Mouse (Mus musculus): ENCODE measurements at regions not wholly inside any gene's neighbourhood (a gene's known extent, or its start where the extent isn't known, plus 50 kb on each side); places are given as distances from the start of the nearest gene placed in this dataset.

DNA sequence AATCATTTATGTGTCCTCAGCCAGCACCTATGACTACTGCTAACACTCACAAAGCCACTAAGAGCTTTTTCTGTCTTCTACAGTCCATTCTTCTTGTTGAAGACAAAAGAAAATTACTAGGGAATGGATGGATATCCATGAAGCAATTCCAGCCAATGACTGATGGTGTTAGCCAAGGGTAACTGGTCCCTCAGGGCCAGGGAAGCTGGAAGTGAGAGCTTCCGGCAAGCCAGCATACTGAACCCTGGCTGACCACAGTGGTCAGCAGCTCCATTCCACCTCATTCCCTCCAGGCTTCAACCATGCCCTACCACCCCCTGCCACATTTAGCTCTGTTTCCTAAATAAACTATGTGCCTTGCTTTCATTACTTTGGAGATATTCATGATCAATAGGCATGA is 64.1 kb upstream of the Hif1a start:
- H3K9ac ChIP-seq (ENCODE audit: low read depth, low read length), result no peak overlapping the region
- ATAC-seq, result no peak
- WGBS, result 93% methylated on average over 1 of the region's 1 CpGs

DNA sequence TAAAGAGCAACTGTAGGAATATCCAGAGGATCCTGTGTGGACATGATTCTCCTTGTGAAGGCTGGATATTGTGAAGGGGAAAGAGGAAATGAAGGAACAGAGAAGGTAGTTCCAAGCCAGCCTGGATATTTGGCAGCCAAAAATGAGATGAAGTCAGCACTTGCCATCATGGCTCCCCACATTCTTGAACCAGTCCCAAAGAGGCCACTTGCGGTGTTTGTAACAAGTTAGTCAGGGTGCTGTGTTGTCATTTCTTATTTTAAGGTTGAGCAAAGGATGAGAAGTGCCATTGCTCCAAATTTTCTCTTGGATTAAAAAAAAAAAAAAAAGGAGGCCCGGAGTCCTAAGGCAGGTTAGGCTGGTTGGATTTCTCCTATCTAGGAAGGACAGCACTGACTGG is 63.3 kb upstream of the Hif1a start:
- no peak overlapping the region for H3K9ac ChIP-seq (ENCODE audit: low read depth, low read length)
- ATAC-seq, result no peak
- no peaks in the 10 kb centered on the region for H3K4me1 ChIP-seq (replicated peaks; ENCODE audit: control insufficient read depth, insufficient read depth, low read length)
- H3K4me2 ChIP-seq (replicated peaks; ENCODE audit: low read depth), result no peak overlapping the region
- no peak for TF ChIP-seq CTCF (IDR thresholded peaks at IDR 0.05; ENCODE audit: low read depth)
- H3K27ac ChIP-seq (ENCODE audit: low read depth, low read length), result no peak overlapping the region
- H3K9me3 ChIP-seq (ENCODE audit: control insufficient read depth), result no peaks in the 10 kb centered on the region
- H3K36me3 ChIP-seq (ENCODE audit: control insufficient read depth, insufficient read depth), result no peaks in the 10 kb centered on the region
- H3K27me3 ChIP-seq (replicated peaks; ENCODE audit: control insufficient read depth, insufficient read depth, low read length), result no peaks in the 10 kb centered on the region; the same call in 1 of the 2 replicates
- 79% methylated on average over 2 of the region's 2 CpGs for WGBS
- no peak overlapping the region for H3K4me3 ChIP-seq (ENCODE audit: low read depth, low read length)

More for the DNA sequence above, 64.1 kb upstream of the Hif1a start:
- no peak for TF ChIP-seq CTCF (IDR thresholded peaks at IDR 0.05; ENCODE audit: low read depth)
- no peaks in the 10 kb centered on the region for H3K36me3 ChIP-seq (ENCODE audit: control insufficient read depth, insufficient read depth)
- H3K9me3 ChIP-seq (ENCODE audit: control insufficient read depth), result no peaks in the 10 kb centered on the region
- H3K27me3 ChIP-seq (replicated peaks; ENCODE audit: control insufficient read depth, insufficient read depth, low read length), result no peaks in the 10 kb centered on the region; the same call in 1 of the 2 replicates
- H3K4me3 ChIP-seq (ENCODE audit: low read depth, low read length), result no peak overlapping the region
- H3K4me2 ChIP-seq (replicated peaks; ENCODE audit: low read depth), result no peak overlapping the region
- H3K4me1 ChIP-seq (replicated peaks; ENCODE audit: control insufficient read depth, insufficient read depth, low read length), result no peaks in the 10 kb centered on the region
- H3K27ac ChIP-seq (ENCODE audit: low read depth, low read length), result no peak overlapping the region

DNA sequence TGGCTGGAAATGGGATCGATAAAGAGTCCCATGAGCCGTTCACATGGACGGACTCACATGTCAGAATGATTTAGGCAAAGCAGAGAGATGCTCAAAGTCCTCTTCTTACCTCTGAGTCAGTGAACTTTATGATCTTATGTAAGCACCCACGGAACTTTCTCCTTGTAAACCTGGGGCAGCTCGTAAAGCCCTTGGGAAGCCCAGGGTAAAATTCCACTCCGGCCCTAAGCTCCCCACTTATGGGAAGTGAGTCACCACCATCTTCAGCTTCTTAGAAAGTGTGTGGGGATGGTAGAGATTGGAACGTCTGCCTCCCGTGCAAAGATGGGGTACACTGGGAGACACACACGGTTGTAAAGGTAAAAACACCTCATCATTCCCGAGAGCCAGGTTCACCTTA is 62.8 kb upstream of the Hif1a start:
- peak; percentile 76 for ATAC-seq
- H3K4me3 ChIP-seq (ENCODE audit: low read depth, low read length), result no peak overlapping the region
- H3K4me2 ChIP-seq (replicated peaks; ENCODE audit: low read depth), result no peak overlapping the region
- no peaks in the 10 kb centered on the region for H3K4me1 ChIP-seq (replicated peaks; ENCODE audit: control insufficient read depth, insufficient read depth, low read length)
- 53% methylated on average over 10 of the region's 10 CpGs for WGBS
- no peak overlapping the region for H3K27ac ChIP-seq (ENCODE audit: low read depth, low read length)
- H3K36me3 ChIP-seq (ENCODE audit: control insufficient read depth, insufficient read depth), result no peaks in the 10 kb centered on the region
- no peaks in the 10 kb centered on the region for H3K9me3 ChIP-seq (ENCODE audit: control insufficient read depth)
- TF ChIP-seq CTCF (IDR thresholded peaks at IDR 0.05; ENCODE audit: low read depth), result no peak
- no peaks in the 10 kb centered on the region; the same call in 1 of the 2 replicates for H3K27me3 ChIP-seq (replicated peaks; ENCODE audit: control insufficient read depth, insufficient read depth, low read length)
- no peak overlapping the region for H3K9ac ChIP-seq (ENCODE audit: low read depth, low read length)

DNA sequence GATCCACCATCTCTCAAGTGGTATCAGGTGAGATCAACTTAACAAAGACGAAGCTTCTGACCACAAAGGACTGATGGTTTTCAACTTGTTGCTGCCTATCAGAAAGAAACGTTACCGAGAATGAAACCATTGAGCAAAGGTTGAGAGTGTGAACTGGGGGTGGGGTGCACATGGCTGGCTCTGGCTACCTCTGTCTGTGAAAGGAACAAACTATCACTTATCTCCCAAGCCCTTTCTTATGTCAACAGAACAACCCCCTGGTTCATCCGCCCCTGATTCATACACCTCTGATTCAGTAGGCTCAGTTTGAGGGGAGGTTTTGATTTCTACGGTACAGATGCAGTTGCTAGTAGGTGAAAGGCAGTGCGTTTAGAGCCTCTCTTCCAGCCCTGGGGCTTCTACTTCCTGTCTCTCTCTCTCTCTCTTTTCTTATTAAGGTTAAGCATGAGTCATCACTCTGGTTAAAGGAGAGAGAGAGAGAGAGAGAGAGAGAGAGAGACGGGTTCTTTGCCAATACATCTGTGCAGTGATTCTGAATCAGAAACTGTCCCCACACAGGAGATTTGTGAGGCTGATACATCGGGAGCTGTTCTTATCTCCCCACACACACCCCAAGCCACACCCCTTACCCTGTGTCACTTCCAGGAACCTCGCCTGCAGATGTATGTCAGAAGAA is 59.0 kb upstream of the Hif1a start:
- peak overlapping the region; percentile 47 for H3K4me2 ChIP-seq (replicated peaks; ENCODE audit: low read depth)
- H3K36me3 ChIP-seq (ENCODE audit: control insufficient read depth, insufficient read depth), result no peaks in the 10 kb centered on the region
- no peak overlapping the region for H3K9ac ChIP-seq (ENCODE audit: low read depth, low read length)
- no peak for TF ChIP-seq CTCF (IDR thresholded peaks at IDR 0.05; ENCODE audit: low read depth)
- no peaks in the 10 kb centered on the region; the same call in 1 of the 2 replicates for H3K27me3 ChIP-seq (replicated peaks; ENCODE audit: control insufficient read depth, insufficient read depth, low read length)
- H3K4me3 ChIP-seq (ENCODE audit: low read depth, low read length), result no peak overlapping the region
- H3K27ac ChIP-seq (ENCODE audit: low read depth, low read length), result no peak overlapping the region
- WGBS, result 25% methylated on average over 9 of the region's 9 CpGs
- no peaks in the 10 kb centered on the region for H3K9me3 ChIP-seq (ENCODE audit: control insufficient read depth)
- H3K4me1 ChIP-seq (replicated peaks; ENCODE audit: control insufficient read depth, insufficient read depth, low read length), result no peaks in the 10 kb centered on the region
- peak; percentile 41 for ATAC-seq

DNA sequence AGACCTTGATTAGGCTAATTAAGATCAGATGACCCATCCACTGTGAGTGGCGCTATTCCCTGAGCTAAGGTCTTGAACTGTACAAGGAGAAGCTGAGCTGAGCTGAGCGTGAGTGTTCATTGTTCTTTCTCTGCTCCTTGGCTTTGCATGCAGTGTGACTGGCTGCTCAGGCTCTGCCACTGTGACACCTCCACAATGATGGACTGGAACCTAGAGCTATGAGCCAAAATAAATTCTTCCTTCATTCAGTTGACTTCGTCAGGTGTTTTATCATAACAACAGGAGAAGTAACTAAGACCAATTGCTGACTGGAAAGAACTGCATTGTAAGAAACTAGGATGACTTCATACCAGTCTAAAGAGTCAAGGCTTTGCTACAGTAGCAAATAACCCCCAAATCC is 56.4 kb upstream of the Hif1a start:
- Histone ChIP-seq H3K4me2 (replicated peaks; ENCODE audit: low read depth) (no peak overlapping the region), H3K4me1 (replicated peaks; ENCODE audit: control insufficient read depth, insufficient read depth, low read length) (no peaks in the 10 kb centered on the region), H3K27me3 (replicated peaks; ENCODE audit: control insufficient read depth, insufficient read depth, low read length) (no peaks in the 10 kb centered on the region), H3K9ac (ENCODE audit: low read depth, low read length) (no peak overlapping the region), H3K36me3 (ENCODE audit: control insufficient read depth, insufficient read depth) (no peaks in the 10 kb centered on the region), H3K4me3 (ENCODE audit: low read depth, low read length) (no peak overlapping the region), H3K9me3 (ENCODE audit: control insufficient read depth) (no peaks in the 10 kb centered on the region), H3K27ac (ENCODE audit: low read depth, low read length) (no peak overlapping the region)
- 92% methylated on average over 3 of the region's 3 CpGs for WGBS
- ATAC-seq, result no peak
- no peak for TF ChIP-seq CTCF (IDR thresholded peaks at IDR 0.05; ENCODE audit: low read depth)

DNA sequence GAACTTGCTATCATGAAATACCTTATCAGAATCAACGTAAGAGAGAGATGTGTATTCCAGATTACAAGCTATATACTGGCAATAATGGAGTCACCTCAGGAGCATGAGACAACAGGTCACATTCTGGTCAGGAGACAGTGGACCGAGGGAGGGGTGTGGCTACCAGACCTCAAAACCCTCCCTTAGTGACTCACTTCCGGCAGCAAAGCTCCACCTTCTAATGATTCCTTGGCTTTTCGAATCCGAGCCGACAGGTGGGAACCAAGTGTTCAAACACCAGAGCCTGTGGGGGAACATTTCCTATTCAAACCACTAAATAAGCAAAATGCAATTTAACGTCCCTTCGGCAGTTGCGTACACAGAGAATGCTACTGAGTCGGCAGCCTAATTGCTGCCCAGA is 54.5 kb upstream of the Hif1a start:
- ATAC-seq, result peak; percentile 73
- Histone ChIP-seq H3K4me3 (ENCODE audit: low read depth, low read length) (no peak overlapping the region), H3K4me2 (replicated peaks; ENCODE audit: low read depth) (peak overlapping the region; percentile 21; the same call in 1 of the 2 replicates), H3K36me3 (ENCODE audit: control insufficient read depth, insufficient read depth) (no peaks in the 10 kb centered on the region), H3K4me1 (replicated peaks; ENCODE audit: control insufficient read depth, insufficient read depth, low read length) (no peaks in the 10 kb centered on the region), H3K9me3 (ENCODE audit: control insufficient read depth) (no peaks in the 10 kb centered on the region), H3K9ac (ENCODE audit: low read depth, low read length) (no peak overlapping the region), H3K27ac (ENCODE audit: low read depth, low read length) (no peak overlapping the region), H3K27me3 (replicated peaks; ENCODE audit: control insufficient read depth, insufficient read depth, low read length) (no peaks in the 10 kb centered on the region)
- TF ChIP-seq CTCF (IDR thresholded peaks at IDR 0.05; ENCODE audit: low read depth), result no peak
- 51% methylated on average over 10 of the region's 10 CpGs for WGBS
